Mouse (Mus musculus) ovary, postnatal 14 days (tissue): Measurements from ENCODE around the gene Catip.

Experiments
- DNase-seq: peaks from one replicate; pipeline ENCODE4 v3.0.0; 2022; ENCODE audit warnings: low spot score

Catip gene

DNA sequence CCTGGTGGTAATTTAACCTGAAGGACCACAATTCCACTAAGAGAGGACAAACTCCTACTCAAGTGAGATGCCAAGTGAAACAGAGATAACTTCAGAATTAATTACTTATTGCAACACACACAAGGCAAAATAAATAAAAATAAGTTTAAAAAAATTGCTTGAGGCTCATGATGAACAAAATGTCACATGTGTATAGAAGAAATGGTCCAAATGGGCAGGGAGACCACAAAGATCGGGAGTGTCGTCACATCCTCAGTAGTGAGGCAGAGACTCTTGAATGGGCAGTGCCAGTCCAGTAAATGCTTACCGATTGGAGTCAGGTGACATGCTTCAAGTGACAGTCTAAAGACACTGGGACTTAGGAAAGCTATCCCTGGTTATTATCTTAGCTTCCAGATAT, 38.6 kb downstream of the Catip start:
- DNase-seq, result no peak

- no peak for DNase-seq
These were observed 39.3 kb downstream of the Catip start for GRCm38 (mm10) chr1:74401015-74401702.

GRCm38 (mm10) chr1:74404206-74404605, 42.3 kb downstream of the Catip start:
- no peak for DNase-seq

- DNase-seq, result no peak
These were observed 46.9 kb downstream of the Catip start, which contains the start of gene Vil1 for GRCm38 (mm10) chr1:74408589-74409504. Gene Vil1 (plus strand): TSS chr1:74409376.

GRCm38 (mm10) chr1:74411753-74412325, 49.9 kb downstream of the Catip start:
- no peak for DNase-seq

DNA sequence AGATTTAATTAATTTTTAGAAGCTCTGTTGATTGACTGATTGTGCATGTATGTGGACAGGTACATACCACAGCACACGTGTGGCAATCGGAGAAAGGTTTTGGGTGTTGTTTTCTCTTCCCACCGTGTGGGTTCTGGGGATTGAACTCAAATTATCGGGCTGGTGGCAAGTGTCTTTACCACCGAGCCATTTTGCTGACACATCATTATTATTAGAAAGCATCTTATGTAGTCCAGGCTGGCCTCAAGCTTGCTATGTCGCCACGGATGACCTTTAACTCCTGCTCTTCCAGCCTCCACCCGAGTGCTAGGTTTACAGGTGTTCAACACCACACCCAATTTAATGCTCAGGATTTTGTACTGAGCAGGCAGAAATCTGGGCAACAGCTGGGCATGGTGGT, 50.8 kb downstream of the Catip start:
- DNase-seq, result no peak

- no peak for DNase-seq
These were observed 53.2 kb downstream of the Catip start for GRCm38 (mm10) chr1:74415143-74415542.
